Mouse (Mus musculus): ENCODE measurements around the gene Ubap1l.
A peak's percentile ranks its signal among the peaks of the same experiment; 100 is the strongest.

GRCm38 (mm10) chr9:65398279-65398678 lies 37.4 kb downstream of the Ubap1l start, which contains the start of gene Rasl12:
- TF ChIP-seq CTCF (IDR thresholded peaks at IDR 0.05; ENCODE audit: control insufficient read depth, insufficient read depth, low read length): no peak
- peak; percentile 9; the same call in 1 of the 2 replicates for TF ChIP-seq POLR2A (IDR thresholded peaks at IDR 0.05; ENCODE audit: borderline replicate concordance, control insufficient read depth, low read depth, low read length)
